Mouse (Mus musculus) adrenal gland, postnatal 36 days (tissue): ENCODE measurements around the gene Slc4a4. TPM values are rescaled to one million over a fixed set of nuclear protein-coding genes. Genes with fewer than 3 reads are reported as not detected.

Experiments
- DNase-seq, 2 experiments: peaks; one replicate each; pipeline ENCODE4 v3.0.0; 2021; ENCODE audit warnings: mixed read lengths in 1 of 2
- total RNA-seq, 2 experiments: library from RNA; stranded (reverse); gene quantifications; 2 replicates each; pipeline ENCODE4 v1.2.3; 2021

Slc4a4 gene
- total RNA-seq, 2 experiments from 2014 or later, result 20.1 to 61.2 TPM

DNA sequence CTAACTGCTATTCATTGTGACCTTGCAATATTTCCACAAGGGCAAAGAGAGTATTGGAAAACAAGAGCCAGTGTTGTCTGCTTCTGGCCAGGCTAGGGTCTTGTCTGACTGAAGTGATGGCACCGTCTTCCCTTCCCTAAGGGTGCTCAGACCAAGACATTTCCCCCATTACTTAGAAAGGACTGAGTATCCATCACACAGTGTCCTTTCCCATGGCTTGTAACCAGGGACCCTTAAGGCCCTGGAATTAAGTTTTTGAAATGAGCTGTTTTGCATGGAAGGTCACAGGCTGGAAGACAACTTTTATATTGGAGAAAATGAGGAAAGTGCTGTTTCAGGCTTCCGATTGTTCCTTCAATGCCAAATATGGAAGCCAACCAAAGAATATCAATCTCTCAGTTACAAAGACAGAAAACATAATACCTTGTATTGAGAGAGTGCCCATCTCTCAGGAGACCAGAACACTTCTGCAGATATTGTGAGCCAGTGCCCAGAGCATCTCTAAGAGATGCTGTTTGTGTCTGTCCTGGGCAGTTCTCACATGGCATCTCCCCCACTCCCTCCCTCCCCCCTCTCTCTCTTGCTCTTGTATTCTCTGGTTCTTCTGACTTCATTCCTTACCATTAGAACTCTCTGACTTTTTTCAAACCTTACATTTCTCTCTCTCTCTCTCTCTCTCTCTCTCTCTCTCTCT, 284.6 kb downstream of the Slc4a4 start:
- DNase-seq, result no peak

DNA sequence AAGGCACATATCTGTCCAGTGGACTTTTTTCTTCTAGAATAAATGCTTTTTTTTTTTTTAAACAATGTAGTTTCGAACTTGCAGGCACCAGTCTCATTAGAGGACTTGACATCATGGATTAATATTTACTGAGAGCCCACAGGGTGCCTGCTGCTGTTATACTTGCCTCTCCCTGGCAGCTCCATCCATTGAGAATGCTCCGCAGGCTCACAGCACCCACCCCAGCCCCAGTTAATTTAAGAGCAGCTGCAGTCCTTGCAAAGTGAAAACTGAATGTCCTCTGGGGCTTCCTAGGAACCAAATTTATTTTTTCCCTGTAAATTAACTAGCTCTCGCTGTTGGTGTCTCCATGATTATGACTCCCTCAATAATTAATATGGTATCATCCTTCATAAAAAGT, 303.4 kb downstream of the Slc4a4 start:
- no peak for DNase-seq

DNA sequence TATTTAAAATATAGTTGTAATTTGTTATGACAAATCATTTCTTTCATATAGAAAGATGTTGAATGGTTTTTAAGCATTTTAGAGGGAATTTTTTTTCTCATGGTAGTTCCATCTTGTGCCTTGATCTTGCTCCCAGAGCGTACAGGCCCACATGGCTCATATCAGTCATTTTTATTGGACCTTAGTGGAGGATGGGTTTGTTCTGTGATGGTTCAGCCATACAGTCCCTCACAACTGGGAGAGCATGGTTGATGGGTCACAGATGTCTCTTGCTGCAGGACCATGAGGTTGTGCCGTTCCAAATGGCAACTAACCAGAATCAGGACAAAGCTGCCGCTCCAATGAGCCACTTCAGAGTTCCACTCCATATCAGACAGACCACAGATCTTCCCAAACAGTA, 308.0 kb downstream of the Slc4a4 start:
- no peak for DNase-seq

DNA sequence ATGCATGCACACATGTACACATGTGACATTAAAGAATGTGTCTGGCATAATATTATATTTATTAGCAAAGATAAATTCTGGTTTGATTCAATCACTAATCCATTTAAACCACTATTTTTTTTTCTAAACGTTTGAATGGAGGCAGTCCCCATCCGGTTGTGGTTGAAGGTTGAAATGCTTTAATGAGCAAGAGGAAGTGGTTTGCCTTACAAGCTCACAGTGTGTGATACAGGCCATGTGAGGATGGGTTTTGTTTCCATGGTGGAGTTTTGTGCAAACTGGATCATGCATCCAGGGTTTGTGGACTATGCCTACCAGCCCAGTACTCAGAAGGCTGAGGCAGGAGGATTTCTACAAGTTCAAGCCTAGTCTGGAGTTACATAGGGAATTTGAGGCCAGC, 311.9 kb downstream of the Slc4a4 start:
- no peak for DNase-seq

DNA sequence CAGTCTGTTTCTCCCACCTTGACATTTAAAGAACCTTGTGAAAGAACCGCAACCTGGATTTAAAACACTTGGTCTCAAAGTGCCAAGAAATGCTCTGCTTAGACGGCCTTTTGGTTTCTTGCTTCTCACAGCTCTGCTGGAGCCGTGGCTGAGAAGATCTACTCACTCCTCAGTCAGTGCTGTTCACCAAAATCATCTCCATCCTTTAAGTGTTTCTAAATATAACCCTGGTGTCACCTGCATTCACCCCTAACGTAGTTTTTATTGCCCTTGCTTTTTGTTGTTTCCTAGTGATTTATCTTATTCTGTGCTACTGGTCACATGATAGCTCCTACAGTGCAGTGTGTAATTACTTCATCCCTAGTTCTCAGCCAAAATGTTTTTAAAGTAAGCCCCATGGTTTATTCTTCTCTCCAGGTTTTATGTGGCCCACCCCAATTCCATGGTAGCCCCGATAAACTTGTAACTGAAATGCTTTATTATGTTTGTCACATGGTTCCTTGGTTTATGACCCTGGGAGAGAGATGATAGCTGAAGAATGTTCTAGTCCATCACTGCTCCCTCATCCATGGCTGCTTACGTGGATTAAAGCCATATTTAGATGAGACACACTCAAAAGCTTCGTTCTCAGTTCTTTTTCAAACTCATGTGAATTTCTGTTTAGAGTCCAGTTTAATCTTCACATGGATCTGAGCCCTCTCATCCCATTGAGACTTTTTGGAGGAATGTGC, 323.5 kb downstream of the Slc4a4 start:
- no peak for DNase-seq

DNA sequence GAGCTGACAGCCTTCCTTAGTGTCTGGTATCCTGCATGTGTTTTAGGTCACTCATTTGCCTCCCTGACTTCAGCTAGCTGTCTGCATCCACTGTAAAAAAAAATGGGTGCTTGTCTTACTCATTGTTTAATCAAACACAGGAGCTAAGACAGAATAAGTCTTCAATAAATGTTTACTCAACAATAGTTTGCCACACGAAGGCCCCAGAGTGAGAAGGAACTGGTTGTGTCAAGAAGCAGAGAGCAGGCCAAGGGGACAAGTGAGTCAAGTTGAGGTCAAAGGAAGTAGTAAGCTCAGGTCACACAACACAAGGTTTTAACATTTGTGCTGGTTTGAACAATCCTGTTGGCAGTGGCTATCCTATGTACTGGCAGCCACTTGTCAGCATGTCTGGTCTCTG, 324.4 kb downstream of the Slc4a4 start:
- no peak for DNase-seq

DNA sequence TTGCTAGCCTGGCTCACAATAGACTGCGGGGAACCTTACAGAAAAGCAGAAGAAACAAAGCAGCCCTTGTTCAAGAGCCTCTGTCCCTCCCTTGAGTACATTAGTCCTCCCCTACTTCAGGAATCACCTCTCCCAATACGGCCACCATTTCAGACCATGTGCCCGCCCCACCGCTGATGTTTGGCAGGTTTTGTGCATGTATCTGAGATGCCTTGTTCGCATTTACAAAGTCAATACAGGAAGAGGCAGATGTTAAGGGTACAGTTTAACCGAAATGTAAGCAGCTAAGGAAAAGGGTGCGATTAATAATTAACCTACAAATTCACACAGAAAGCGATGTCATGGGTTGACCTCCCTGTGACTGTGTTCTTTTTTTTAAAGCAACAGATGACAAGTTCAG, 331.6 kb downstream of the Slc4a4 start:
- no peak for DNase-seq

DNA sequence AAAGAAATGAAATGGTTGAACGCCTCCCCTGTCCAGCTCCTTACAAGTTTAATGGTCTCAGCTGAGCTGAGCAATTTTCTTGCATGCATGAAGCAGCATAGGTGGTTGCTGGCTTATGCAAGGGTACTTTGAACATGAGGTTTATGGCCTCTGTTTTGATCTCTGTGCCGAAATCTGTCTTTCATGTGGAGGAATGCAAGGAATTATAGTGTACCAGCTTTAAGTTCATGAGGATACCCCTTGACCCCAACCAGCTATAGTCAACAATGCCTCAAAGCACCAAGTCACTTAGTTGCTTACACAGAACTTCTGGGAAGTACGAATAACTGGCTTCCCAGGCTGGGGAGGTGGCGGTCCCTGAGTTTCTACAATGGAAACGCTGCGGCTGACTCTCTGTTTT, 332.1 kb downstream of the Slc4a4 start:
- no peak for DNase-seq

DNA sequence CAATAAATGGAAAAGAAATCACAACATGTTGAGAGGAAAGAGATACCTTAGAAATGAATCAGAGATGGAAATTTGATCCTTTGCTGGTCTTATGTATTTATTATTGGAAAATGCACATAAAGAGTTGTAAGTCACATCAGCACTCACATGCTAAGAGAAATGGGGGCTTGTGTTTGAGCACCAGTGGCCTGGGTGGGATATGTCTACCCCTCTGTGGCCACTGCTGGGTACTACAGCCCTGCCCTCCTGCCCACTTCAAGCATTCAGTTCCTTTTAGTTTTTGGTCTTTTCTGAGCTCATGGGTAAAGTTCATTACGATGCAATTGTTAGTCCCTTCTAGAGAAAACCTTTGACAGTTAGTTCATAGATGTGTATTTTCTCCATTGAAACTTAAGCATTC, 335.0 kb downstream of the Slc4a4 start:
- peak; percentile 2 to 16 for DNase-seq

DNA sequence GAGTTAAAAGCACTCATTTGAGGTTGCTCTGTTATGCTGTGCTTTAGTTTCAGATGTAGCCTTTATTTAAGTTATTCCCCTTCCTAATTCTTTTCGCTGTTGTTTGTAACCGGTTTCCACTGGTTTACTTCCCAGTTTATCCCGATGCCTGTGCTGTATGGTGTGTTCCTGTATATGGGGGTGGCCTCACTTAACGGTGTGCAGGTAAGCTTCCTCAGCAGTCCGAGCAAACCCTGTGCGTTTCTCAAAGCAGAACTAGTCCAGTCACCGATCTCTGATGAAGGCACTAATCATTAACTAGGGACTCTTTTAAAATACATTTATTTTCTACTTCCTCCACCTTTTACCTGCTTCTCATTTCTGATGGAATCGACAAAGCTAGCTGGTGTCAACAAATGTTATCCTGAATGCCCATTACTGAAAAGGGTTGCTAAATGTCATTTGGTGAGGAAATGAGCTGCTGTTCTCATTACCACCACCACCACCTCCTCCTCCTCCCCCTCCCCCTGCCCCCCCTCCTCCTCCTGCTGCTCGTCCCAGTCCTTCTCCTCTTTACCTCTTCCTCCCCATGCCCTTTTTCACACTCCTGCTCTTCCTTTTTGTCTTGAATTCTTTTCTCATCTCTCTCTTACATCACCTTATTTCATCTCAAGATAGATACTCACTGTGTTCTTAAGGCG, 336.6 kb downstream of the Slc4a4 start:
- no peak for DNase-seq

DNA sequence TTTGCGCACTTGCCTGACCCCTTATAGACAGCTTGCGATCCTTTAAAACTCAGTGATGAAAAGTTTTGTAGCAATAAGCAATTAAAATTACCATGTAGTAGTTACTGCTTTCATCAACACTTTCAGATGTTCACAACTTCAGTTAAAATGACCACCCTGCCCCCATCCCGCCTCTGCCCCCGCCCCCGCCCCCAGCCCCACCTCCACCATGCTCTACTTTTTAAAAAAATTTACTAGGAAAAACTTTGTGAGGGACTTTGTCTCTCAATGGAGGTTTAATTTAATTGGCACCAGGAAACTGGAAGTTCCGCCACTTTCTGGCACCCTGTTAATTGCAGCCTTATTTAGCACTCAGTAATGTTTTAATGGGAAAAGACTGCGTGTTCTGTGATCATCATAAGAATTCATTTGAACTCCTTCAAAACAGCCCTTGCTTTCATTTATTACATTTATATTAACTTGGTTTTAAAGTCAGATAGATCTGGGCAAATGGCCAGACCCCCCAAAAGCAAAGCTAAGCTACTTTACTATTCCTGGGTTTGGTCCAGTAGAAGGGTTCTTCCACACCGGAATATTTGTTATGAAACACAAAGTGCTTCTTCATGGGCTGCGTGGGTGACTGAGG, 337.2 kb downstream of the Slc4a4 start:
- DNase-seq, result no peak

DNA sequence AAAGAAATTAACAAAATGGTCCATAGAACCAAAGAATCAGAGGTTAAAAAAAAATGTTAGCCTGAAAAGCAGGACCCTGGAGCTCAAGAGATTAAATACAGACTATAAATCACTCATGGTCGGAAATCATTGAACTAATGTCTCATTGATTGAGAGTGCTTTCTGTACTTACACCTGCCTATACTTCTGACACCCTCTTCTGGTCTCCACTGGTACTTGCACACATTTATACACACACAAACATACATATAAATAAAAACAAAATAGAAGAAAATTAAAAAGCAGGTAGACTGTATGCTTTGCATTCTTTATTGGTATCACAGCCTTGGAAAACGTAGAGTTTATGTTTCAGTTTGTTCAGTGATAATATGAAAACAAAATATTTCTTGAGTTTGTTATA, 341.3 kb downstream of the Slc4a4 start:
- DNase-seq, result no peak

DNA sequence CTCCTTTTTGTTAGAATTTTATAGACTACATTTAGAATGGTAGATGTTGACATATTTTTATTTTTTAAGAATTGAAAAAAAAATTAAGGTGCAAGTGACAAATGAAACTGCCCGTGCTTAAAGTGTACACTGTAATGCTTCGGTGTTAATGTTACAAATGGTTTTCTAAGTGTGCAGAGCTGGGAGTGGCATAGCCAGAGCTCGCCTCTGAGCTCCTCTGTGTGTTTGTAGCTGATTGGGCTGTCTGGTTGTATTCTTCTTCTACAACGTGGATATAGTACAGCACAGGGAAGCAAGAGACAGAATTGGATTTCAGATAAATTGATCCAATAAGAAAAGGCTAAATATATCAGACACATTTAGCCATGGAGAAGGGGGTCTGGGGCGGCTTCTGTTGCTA, 343.0 kb downstream of the Slc4a4 start:
- no peak for DNase-seq

DNA sequence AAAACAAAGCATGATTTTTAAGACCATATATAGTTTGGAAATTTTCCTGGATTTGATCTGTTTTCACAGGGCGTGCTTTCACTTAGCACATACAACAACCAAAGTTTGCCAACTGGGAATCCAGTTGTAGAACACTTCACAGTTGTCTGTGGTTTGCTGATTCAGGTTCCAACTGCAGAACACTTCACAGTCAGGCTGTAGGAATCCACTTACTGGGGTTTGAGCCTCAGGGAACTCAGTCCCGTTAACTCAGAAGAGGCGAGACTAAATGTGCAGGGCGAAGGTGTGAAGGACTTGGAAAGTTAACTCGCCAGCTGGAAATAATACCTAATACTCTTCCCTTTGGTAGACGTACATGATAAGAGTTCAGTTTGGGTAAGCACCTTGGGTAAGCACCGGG, 345.7 kb downstream of the Slc4a4 start:
- DNase-seq, result no peak

DNA sequence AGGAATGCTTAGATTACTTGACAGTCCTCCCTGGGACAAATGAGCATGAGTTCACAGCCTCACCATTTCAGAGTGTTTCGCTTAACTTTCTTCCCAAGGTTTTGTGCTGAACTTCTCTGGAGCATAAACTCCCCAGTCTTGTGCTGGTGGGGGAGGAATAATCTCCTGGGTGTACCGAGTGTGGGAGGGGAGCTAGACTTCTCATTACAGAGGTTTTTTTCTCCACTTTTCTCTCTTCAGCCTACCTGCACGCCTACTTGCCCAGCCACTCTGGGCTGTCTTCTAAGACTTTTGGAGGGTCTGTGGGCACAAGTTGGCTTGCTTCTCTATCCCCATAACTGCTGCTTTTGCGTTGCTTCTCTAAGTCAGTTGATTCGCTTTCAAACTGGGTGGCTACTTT, 365.2 kb downstream of the Slc4a4 start:
- no peak for DNase-seq

DNA sequence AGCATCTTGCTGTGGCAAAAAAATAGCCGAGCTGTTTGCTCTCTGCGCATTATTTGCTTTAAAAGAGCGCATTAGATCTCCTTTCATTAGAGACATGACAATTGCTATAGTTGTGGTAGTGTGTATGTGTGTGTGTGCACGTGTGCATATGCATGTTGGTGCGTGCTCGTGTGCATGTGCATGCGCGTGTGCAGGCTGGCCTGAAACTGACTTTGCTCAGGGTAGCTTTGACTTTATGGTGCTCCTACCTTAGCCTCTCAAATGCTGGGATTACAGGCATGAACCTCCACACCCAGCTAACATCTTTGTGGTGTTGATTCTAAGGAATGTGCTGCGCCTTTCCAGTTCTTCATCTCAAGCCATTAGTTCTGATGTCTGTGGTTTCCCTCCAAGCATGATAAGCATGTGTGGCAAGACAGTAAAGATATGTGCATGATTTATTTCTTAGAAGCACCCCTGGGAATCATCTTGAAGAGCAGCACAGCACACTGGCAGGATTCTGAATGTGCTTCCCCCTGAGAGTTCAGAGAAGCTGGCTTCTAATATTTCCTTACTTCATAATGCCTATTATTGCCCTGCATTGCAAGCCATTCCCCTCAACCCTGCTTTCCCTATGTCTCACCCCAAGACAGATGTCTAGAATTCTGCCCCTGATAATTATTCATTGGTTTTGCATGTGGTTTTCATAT, 373.3 kb downstream of the Slc4a4 start:
- DNase-seq, result no peak

DNA sequence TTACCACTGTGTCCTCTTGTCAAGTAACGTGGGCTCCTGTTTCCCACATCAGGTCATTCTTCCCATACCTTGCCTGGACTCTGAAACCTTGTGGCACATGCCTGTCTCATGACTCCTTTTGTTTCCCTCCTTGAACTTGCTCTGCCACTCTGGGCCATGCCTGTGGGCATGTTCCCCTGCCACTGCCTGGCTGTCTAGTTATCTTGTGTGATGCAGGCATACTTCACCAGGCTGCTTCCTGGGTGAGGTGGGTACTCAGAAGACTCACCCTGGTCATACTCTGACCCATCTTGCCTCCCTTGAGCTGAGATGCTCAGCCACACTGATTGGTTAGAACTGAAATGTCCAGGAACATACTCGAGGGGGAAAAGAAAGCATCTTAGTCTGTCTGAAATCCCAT, 390.4 kb downstream of the Slc4a4 start:
- no peak for DNase-seq

DNA sequence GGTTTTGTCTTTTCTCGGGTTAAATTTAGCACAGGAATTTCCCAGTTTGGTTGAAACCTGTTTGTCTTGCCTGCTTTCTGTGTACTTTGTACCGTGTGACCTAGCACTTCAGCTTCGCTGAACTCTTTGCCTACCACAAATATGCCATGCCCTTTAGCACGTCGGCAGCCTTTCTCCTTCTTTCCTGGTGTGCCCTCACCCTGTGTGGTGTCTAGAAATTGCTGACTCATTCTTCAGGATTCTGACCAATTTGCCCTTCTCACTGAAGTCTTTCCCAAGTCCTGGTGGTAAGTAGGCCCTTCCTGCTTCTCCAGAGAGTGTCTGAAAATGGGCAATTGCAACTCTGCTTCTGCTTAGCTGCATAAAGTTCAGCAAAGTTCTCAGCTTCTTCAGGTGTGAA, 391.0 kb downstream of the Slc4a4 start:
- peak; percentile 3 to 5 for DNase-seq

DNA sequence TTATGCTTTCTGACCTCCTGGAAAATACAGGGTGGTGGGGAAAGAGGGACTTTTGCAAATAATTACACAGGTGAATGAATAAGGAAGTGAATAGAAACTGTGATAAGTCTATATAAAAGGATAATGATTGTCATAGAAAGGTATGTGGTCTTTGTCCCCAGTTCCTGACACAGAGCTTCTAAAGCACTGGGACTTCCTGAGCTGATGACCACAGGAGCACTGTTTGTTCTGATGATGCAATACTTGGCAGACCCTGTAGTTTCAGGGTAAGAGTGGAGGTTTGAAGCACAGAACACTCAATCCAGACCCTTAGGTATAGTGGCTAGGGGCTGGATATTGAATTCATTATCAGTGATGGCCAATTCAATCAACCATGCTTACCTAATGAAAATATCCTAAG, 391.7 kb downstream of the Slc4a4 start:
- DNase-seq, result no peak

DNA sequence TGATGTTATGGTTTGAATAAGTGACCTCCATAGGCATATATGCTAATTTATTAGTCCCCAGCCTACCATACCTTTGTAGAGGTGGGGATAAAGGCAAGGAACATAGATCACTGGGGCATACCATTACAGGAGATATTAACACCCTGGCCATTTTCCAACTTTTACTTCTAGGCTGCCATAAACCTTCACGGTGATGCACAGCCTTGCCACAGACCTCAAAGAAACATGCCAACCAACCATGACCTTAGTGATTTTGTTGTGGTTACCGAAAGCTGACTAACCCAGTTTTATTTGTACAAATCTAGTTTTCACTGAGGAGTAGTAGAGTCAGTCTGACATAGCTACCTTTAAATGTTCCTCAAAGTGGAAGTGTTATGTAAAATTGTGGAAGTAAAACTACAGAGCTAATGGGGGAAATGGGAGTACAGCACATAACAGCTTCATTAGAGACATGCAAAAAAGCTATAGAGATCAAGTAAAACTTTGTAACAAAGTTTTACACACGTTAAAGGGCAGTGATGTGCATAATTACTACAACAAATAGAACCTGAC, 393.8 kb downstream of the Slc4a4 start:
- DNase-seq, result peak in 1 of 2 experiments; percentile 3
